Mouse (Mus musculus): ENCODE data around the gene Uso1.

Gene Uso1

GRCm38 (mm10) chr5:92137239-92138046, at the start of gene Uso1:
Uso1 (plus strand) TSS chr5:92137938.
- POLR2A ChIA-PET: interaction anchor here (0.5 to 3.2 kb wide), 13 partner anchors 9 to 662 kb away, joined by 3 to 23 read pairs (median 4); partner anchors contain the start of gene G3bp2 (in 3 of the 4)
- CTCF ChIA-PET: no interaction called here

GRCm38 (mm10) chr5:92093263-92094061, 44.3 kb upstream of the Uso1 start:
- CTCF ChIA-PET: no interaction called here
- POLR2A ChIA-PET: interaction anchor here in 2 of 4 experiments (0.5 to 16.3 kb wide), 7 partner anchors 9 to 576 kb away, joined by 3 to 266 read pairs (median 5); partner anchors contain the start of genes G3bp2 (in 2 of the 2) and Parm1 (in 1 of the 2)

- ChIA-PET POLR2A (interaction anchor here in 3 of 4 experiments (0.5 to 16.3 kb wide), 7 partner anchors 10 to 1783 kb away, joined by 3 to 266 read pairs (median 5); partner anchors contain the start of gene G3bp2 (in 2 of the 3)), CTCF (no interaction called here)
Observed at GRCm38 (mm10) chr5:92094062-92094415, 43.7 kb upstream of the Uso1 start.

- CTCF ChIA-PET: interaction anchor here in 3 of 4 experiments (0.6 to 1.6 kb wide), 3 partner anchors 16 to 22 kb away, joined by 4 to 5 read pairs (median 4); no protein-coding TSS in a partner anchor
- POLR2A ChIA-PET: interaction anchor here in 3 of 4 experiments (1.0 to 16.3 kb wide), 10 partner anchors 8 to 31 kb away, joined by 3 to 266 read pairs (median 14); partner anchors contain the start of gene G3bp2 (in 2 of the 3)
Observed at GRCm38 (mm10) chr5:92096786-92097185, 41.0 kb upstream of the Uso1 start.

- CTCF ChIA-PET: interaction anchor here (0.5 to 1.6 kb wide), 5 partner anchors 15 to 886 kb away, joined by 3 to 10 read pairs (median 5); no protein-coding TSS in a partner anchor
- POLR2A ChIA-PET: interaction anchor here in 3 of 4 experiments (0.6 to 16.3 kb wide), 20 partner anchors 7 to 891 kb away, joined by 3 to 266 read pairs (median 6); partner anchors contain the start of gene G3bp2 (in 3 of the 3)
Observed at GRCm38 (mm10) chr5:92097779-92098178, 40.0 kb upstream of the Uso1 start.

GRCm38 (mm10) chr5:92098351-92099109, 39.2 kb upstream of the Uso1 start:
- ChIA-PET CTCF (interaction anchor here (0.5 to 1.6 kb wide), 6 partner anchors 14 to 886 kb away, joined by 3 to 10 read pairs (median 4); no protein-coding TSS in a partner anchor), POLR2A (interaction anchor here in 3 of 4 experiments (0.6 to 16.3 kb wide), 18 partner anchors 8 to 890 kb away, joined by 3 to 266 read pairs (median 8); partner anchors contain the start of gene G3bp2 (in 3 of the 3))

- POLR2A ChIA-PET: interaction anchor here (0.5 to 16.3 kb wide), 22 partner anchors 10 to 579 kb away, joined by 3 to 266 read pairs (median 5); partner anchors contain the start of genes G3bp2 (in 4 of the 4) and Sdad1 (in 1 of the 4)
- CTCF ChIA-PET: interaction anchor here in 2 of 4 experiments (0.7 to 1.2 kb wide), 5 partner anchors 11 to 18 kb away, joined by 3 to 4 read pairs (median 3); partner anchors contain the start of gene G3bp2 (in 1 of the 2)
Observed at GRCm38 (mm10) chr5:92101601-92102000, 36.1 kb upstream of the Uso1 start.

- ChIA-PET POLR2A (interaction anchor here (0.5 to 16.3 kb wide), 12 partner anchors 11 to 60 kb away, joined by 3 to 266 read pairs (median 9); partner anchors contain the start of gene G3bp2 (in 4 of the 4)), CTCF (interaction anchor here in 1 of 4 experiments (0.6 kb wide), 1 partner anchor 9 kb away, joined by 4 read pairs; no protein-coding TSS in a partner anchor)
Observed at GRCm38 (mm10) chr5:92103062-92103461, 34.7 kb upstream of the Uso1 start.

GRCm38 (mm10) chr5:92103816-92104415, 33.8 kb upstream of the Uso1 start:
- POLR2A ChIA-PET: interaction anchor here (0.5 to 16.3 kb wide), 13 partner anchors 9 to 133 kb away, joined by 3 to 266 read pairs (median 7); partner anchors contain the start of gene G3bp2 (in 4 of the 4)
- CTCF ChIA-PET: interaction anchor here in 3 of 4 experiments (0.8 to 4.2 kb wide), 4 partner anchors 8 to 39 kb away, joined by 3 to 18 read pairs (median 6); no protein-coding TSS in a partner anchor

GRCm38 (mm10) chr5:92106327-92107125, 31.2 kb upstream of the Uso1 start:
- POLR2A ChIA-PET: interaction anchor here (0.6 to 16.3 kb wide), 36 partner anchors 8 to 564 kb away, joined by 3 to 266 read pairs (median 4); partner anchors contain the start of genes G3bp2 (in 3 of the 4), Cdkl2 (in 1 of the 4) and Rchy1 (in 1 of the 4)

GRCm38 (mm10) chr5:92107282-92107681, 30.5 kb upstream of the Uso1 start:
- ChIA-PET POLR2A (interaction anchor here (0.6 to 16.3 kb wide), 24 partner anchors 8 to 563 kb away, joined by 3 to 266 read pairs (median 6); partner anchors contain the start of genes G3bp2 (in 2 of the 4), Cdkl2 (in 1 of the 4) and Rchy1 (in 1 of the 4)), CTCF (interaction anchor here in 2 of 4 experiments (0.6 to 4.2 kb wide), 6 partner anchors 9 to 156 kb away, joined by 3 to 18 read pairs (median 4); no protein-coding TSS in a partner anchor)

More at GRCm38 (mm10) chr5:92106327-92107125, 31.2 kb upstream of the Uso1 start:
- CTCF ChIA-PET: interaction anchor here in 3 of 4 experiments (0.6 to 4.2 kb wide), 11 partner anchors 11 to 334 kb away, joined by 3 to 18 read pairs (median 3); no protein-coding TSS in a partner anchor

GRCm38 (mm10) chr5:92110818-92111355, 26.9 kb upstream of the Uso1 start:
- POLR2A ChIA-PET: interaction anchor here in 3 of 4 experiments (0.5 to 10.4 kb wide), 14 partner anchors 8 to 150 kb away, joined by 3 to 238 read pairs (median 18); partner anchors contain the start of genes G3bp2 (in 2 of the 3), Cdkl2 (in 1 of the 3) and Rchy1 (in 1 of the 3)
- CTCF ChIA-PET: interaction anchor here in 1 of 4 experiments (0.6 kb wide), 2 partner anchors 27 to 30 kb away, joined by 3 read pairs; partner anchors contain the start of gene G3bp2

- CTCF ChIA-PET: interaction anchor here in 3 of 4 experiments (0.5 to 1.8 kb wide), 17 partner anchors 8 to 595 kb away, joined by 3 to 12 read pairs (median 4); partner anchors contain the start of genes G3bp2 (in 2 of the 3) and Parm1 (in 1 of the 3)
- POLR2A ChIA-PET: interaction anchor here (0.6 to 10.4 kb wide), 59 partner anchors 8 to 595 kb away, joined by 3 to 238 read pairs (median 5); partner anchors contain the start of genes G3bp2 (in 4 of the 4), Rchy1 (in 3 of the 4), Cdkl2 (in 1 of the 4) and Naaa (in 1 of the 4)
Observed at GRCm38 (mm10) chr5:92112175-92112574, 25.6 kb upstream of the Uso1 start.

GRCm38 (mm10) chr5:92112585-92112984, 25.2 kb upstream of the Uso1 start:
- ChIA-PET POLR2A (interaction anchor here (0.6 to 10.4 kb wide), 62 partner anchors 8 to 907 kb away, joined by 3 to 238 read pairs (median 5); partner anchors contain the start of genes G3bp2 (in 4 of the 4), Rchy1 (in 3 of the 4), Cdkl2 (in 1 of the 4) and Naaa (in 1 of the 4)), CTCF (interaction anchor here (0.5 to 1.8 kb wide), 20 partner anchors 9 to 595 kb away, joined by 3 to 12 read pairs (median 4); partner anchors contain the start of genes G3bp2 (in 2 of the 4) and Parm1 (in 1 of the 4))

Measured in embryonic stem cell, embryonic (primary cell).